Mouse (Mus musculus) hindlimb bud, embryonic 11.5 days (tissue): ENCODE data around the gene Osbpl5.

ENCODE experiments used
- DNase-seq: peaks from one replicate; pipeline ENCODE4 v3.0.0-alpha.2; 2012; ENCODE audit warnings: low read depth, low spot score; ENCODE audit errors: extremely low spot score

Gene Osbpl5

GRCm38 (mm10) chr7:143755357-143756124 lies 1.2 kb downstream of the Osbpl5 start:
- no peak for DNase-seq

- DNase-seq = no peak
Observed at GRCm38 (mm10) chr7:143753990-143754715, 2.6 kb downstream of the Osbpl5 start.

- no peak for DNase-seq
Observed at GRCm38 (mm10) chr7:143752606-143753005, 4.2 kb downstream of the Osbpl5 start.

GRCm38 (mm10) chr7:143752056-143752455 lies 4.7 kb downstream of the Osbpl5 start:
- no peak for DNase-seq

- DNase-seq = no peak
Observed at GRCm38 (mm10) chr7:143751380-143751779, 5.4 kb downstream of the Osbpl5 start.

- no peak for DNase-seq
Observed at GRCm38 (mm10) chr7:143749045-143749444, 7.7 kb downstream of the Osbpl5 start.

GRCm38 (mm10) chr7:143748041-143748868 lies 8.5 kb downstream of the Osbpl5 start:
- DNase-seq = peak; percentile 79

DNA sequence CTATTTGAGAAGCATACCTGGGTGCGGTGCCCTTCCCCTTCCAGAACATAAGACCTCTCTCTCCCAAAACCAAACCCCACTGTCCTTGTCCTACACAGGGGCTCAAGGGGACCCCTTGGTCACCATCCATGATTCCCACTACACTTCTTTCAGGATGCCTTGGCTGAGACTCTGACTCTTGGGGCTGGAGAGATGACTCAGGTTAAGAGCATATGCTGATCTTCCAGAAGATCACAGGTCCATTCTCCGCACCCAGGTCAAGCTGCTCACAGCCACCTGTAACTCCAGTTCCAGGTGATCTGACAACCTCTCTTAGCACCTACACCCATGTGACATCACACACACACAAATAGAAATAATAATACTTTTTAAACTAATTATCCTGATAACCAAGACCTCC lies 16.1 kb downstream of the Osbpl5 start:
- no peak for DNase-seq

DNA sequence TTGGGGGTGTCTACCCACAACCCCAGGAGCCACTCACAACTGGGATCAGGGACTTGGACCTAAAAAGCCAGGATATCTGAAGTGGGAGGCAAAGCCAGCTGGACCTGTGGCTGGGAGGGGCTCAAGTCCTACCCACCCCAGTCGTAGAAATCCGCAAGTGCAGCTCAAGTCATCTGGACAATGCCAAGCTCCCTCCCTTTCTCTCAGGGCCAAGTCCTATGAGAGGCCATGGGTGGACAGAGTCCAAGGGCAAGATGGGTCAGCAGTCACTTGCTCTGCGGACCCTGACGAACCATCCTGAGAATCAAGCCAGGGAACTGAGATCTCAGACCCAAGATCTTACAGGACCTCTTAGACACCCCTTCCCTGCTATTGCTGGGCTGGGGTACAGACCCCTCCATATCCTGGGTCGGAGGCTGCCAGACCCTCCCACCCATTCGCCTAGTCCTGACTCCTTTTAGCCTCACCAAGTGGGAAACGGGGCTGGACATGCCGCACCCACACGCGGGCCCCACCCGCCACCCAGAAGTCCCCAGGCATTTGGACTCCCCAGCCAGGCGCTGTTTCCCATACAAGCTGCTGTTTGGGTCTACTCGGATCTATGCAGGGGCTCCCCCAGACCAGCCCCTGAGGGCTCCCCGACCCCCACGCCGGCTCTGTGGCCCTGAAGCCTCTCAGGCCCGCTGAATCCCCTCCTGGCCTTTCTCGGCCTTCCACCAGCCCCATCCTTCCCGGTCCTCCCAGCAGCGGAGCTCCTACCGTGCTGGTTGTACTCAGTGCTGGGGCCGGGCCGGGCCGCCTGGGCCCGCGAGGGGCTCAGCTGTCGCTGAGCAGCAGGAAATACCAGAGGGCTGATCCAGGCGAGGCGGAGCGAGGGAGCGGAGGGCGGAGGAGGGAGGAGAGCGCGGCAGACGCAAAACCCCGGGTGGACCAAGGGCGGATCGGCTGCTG lies 17.0 kb downstream of the Osbpl5 start:
- no peak for DNase-seq

GRCm38 (mm10) chr7:143738601-143739006 lies 18.2 kb downstream of the Osbpl5 start:
- DNase-seq = no peak

DNA sequence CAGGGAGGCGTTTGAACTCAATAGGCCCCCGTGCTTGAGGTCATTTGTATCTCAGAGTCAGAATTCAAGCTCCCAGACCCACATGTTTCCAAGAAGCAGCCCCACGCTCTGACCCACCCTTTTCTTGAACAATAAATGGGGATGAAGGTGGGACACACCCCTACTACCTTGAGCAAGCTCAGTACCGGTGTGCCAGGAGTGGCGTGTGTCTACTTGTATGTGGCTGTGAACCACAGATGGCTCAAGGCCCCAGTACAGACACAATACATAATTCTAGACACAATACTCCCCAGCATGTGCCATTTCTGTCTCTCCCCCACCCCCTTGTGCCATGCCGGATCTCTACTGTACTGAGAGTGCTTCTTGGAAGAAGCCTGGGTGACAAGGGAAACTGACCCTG lies 18.6 kb downstream of the Osbpl5 start:
- DNase-seq = no peak

- no peak for DNase-seq
Observed at GRCm38 (mm10) chr7:143733746-143734145, 23.0 kb downstream of the Osbpl5 start.

DNA sequence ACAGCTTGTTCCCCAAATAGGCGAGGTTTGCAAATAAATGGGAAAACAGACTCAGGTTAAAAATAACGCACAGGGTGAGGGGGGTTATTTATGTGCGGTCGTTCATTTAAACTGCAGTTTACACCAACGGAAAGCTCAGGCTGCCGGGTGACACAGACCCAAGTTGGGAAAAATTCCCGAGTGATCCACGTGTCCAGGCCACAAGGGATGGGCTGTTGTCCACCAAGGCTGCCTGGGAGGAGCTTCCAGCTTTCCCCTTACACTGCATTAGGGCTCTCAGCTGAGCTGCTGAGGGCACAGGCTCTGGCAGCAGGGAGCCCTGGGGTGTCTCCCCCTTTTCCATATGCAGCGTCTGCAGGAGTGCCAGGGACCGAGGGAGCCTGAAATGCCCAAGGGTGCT lies 26.9 kb downstream of the Osbpl5 start:
- DNase-seq = no peak

GRCm38 (mm10) chr7:143726396-143726795 lies 30.4 kb downstream of the Osbpl5 start:
- no peak for DNase-seq

- DNase-seq = no peak
Observed at GRCm38 (mm10) chr7:143723841-143724240, 32.9 kb downstream of the Osbpl5 start.

DNA sequence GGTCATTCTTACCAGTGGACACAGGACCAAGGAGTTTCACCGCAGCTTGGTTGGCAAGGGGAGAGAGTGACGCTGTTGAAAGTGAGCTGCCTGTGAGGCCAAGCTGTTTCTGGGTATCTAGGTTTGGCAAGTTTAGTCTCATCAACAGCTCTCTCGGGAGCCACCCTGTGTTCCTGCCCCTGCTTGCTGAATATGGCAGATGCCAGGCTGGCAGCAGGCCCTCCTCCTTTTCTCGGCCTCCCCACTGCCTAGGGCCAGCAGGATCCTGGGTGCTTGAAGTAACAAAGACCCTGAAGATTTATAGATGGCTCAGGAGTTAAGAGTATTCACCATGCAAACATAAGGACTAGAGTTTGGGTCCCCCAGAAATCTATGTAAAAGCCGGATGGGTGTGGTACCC lies 34.1 kb downstream of the Osbpl5 start:
- DNase-seq = no peak

- DNase-seq = no peak
Observed at GRCm38 (mm10) chr7:143717811-143718210, 39.0 kb downstream of the Osbpl5 start.

- no peak for DNase-seq
Observed at GRCm38 (mm10) chr7:143713421-143713820, 43.4 kb downstream of the Osbpl5 start.

DNA sequence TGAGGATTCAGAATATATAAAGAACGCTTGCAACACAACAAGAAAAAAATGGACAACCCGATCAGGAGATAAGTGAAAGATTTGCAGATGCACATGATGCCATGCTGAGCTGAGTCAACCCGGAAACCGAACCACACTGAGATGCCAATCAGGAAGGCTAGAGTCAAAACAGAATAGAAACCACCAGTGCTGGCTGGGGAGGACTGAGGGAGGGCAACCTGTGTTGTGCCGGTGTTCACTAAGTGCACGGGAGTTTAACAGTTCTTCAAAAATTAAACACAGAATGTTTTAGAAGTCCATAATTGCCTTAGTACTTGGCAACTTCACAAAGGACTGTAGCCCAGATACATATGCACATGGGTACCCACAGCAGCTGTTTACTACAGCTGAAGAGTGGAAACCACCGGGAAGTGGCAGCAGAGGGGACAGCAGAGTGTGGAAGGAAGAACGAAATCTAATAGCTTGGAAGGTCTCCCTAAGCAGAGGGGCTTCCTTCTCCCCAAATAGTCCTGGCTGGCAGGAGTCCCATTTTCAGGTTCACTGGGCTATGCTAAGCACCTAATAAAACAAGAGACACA lies 43.9 kb downstream of the Osbpl5 start:
- DNase-seq = no peak

DNA sequence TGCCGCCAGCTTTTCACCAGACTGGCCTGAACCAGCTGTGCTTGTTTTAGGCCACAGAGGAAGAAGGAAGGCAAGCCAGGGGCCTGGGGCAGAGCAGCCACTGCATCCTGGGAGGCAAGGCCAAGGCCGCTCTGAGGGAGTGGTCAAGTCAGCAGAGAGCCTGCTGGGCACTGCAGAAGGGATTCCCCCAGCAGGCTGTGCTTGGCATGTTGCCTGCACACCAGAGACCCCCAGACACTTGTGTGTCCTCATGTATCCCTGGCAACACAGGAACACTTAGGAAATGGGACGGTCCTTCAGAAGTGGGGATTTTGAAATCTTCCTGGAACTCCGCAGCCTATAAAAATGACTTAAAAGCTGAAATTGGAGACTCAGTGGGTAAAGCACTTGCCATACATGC lies 44.8 kb downstream of the Osbpl5 start:
- no peak for DNase-seq
